Mouse (Mus musculus): ENCODE measurements at regions not wholly inside any gene's neighbourhood (a gene's known extent, or its start where the extent isn't known, plus 50 kb on each side); places are given as distances from the start of the nearest gene placed in this dataset.

GRCm38 (mm10) chr10:95067971-95068370 lies 123.3 kb upstream of the Plxnc1 start:
- no peak for TF ChIP-seq CTCF (IDR thresholded peaks at IDR 0.05; ENCODE audit: low read depth, low read length)
- no peak for TF ChIP-seq POLR2A (IDR thresholded peaks at IDR 0.05; ENCODE audit: insufficient read depth, low read length)

Data from ES-Bruce4 (cell line).